ENCODE assay signal across 8 mouse cellular contexts in genomic region chr1:56089254-56089834, GRCm38 (mm10).
A peak's percentile ranks its signal among the peaks of the same experiment; 100 is the strongest.
DNase-seq lines count a peak whose midpoint lies in the region; ATAC-seq lines count a peak whose summit lies in the region.

No protein-coding gene starts in this region.

- WGBS in hindbrain, embryonic 14.5 days = 71% methylated on average over 4 of the region's 4 CpGs
- 68% methylated on average over 4 of the region's 4 CpGs for WGBS in hindbrain, embryonic 16.5 days
- WGBS in heart, embryonic 15.5 days = 40% methylated on average over 4 of the region's 4 CpGs

- DNase-seq in hindbrain, embryonic 14.5 days (ENCODE audit: low spot score) = peak; percentile 32
- peak; percentile 94 for DNase-seq in brain, adult 2 months (ENCODE audit: low read depth, low spot score)
- peak; percentile 89 for DNase-seq in layer of hippocampus, adult 9-11 months
- peak; percentile 45 for DNase-seq in lung, postnatal 25 days (ENCODE audit: low spot score)
- DNase-seq in neural tube, embryonic 10.5 days (ENCODE audit: extremely low spot score, low spot score) = no peak
- DNase-seq in cerebellum, postnatal 36 days = no peak

- no peak overlapping the region for H3K4me2 ChIP-seq in hindbrain, embryonic 14.5 days (replicated peaks)
- H3K4me2 ChIP-seq in hindbrain, embryonic 16.5 days (ENCODE audit: low read length) = no peak overlapping the region
- H3K4me2 ChIP-seq in heart, embryonic 15.5 days = no peak overlapping the region

- H3K4me3 ChIP-seq in hindbrain, embryonic 14.5 days (replicated peaks; ENCODE audit: low read length) = no peak overlapping the region
- H3K4me3 ChIP-seq in hindbrain, embryonic 16.5 days (ENCODE audit: low read length) = no peak overlapping the region
- no peak overlapping the region for H3K4me3 ChIP-seq in heart, embryonic 15.5 days

- no peaks in the 10 kb centered on the region for H3K9me3 ChIP-seq in hindbrain, embryonic 14.5 days (ENCODE audit: control insufficient read depth, low read length)
- H3K9me3 ChIP-seq in hindbrain, embryonic 16.5 days (ENCODE audit: control insufficient read depth, low read length) = no peaks in the 10 kb centered on the region
- no peaks in the 10 kb centered on the region for H3K9me3 ChIP-seq in heart, embryonic 15.5 days (replicated peaks)

- H3K4me1 ChIP-seq in hindbrain, embryonic 14.5 days (replicated peaks; ENCODE audit: control insufficient read depth, insufficient read depth, low read length) = no peaks in the 10 kb centered on the region
- no peaks in the 10 kb centered on the region for H3K4me1 ChIP-seq in hindbrain, embryonic 16.5 days (ENCODE audit: control insufficient read depth, insufficient read depth, low read depth, low read length)
- peaks cover 4% of the 10 kb centered on the region for H3K4me1 ChIP-seq in heart, embryonic 15.5 days (replicated peaks)

- ATAC-seq in hindbrain, embryonic 14.5 days (ENCODE audit: low FRiP score) = 0 out of 2 replicates have a peak, but pooled peaks have one; percentile 17
- no peak for ATAC-seq in hindbrain, embryonic 16.5 days
- peak; percentile 67; the same call in 1 of the 2 replicates for ATAC-seq in heart, embryonic 15.5 days (replicated peaks; ENCODE audit: insufficient number of reproducible peaks, insufficient read depth, low FRiP score, low read depth)

- H3K27ac ChIP-seq in hindbrain, embryonic 14.5 days = no peak overlapping the region
- H3K27ac ChIP-seq in hindbrain, embryonic 16.5 days (ENCODE audit: low read depth, low read length) = no peak overlapping the region
- no peak overlapping the region for H3K27ac ChIP-seq in heart, embryonic 15.5 days

- H3K36me3 ChIP-seq in hindbrain, embryonic 14.5 days (replicated peaks; ENCODE audit: control insufficient read depth, insufficient read depth) = no peaks in the 10 kb centered on the region
- H3K36me3 ChIP-seq in hindbrain, embryonic 16.5 days (ENCODE audit: control insufficient read depth, insufficient read depth, low read length) = no peaks in the 10 kb centered on the region
- H3K36me3 ChIP-seq in heart, embryonic 15.5 days = no peaks in the 10 kb centered on the region

- no peaks in the 10 kb centered on the region for H3K27me3 ChIP-seq in hindbrain, embryonic 14.5 days (ENCODE audit: control insufficient read depth, insufficient read depth, low read length)
- H3K27me3 ChIP-seq in hindbrain, embryonic 16.5 days (replicated peaks; ENCODE audit: control insufficient read depth, insufficient read depth, low read length) = no peaks in the 10 kb centered on the region
- H3K27me3 ChIP-seq in heart, embryonic 15.5 days = no peaks in the 10 kb centered on the region

- no peak overlapping the region for H3K9ac ChIP-seq in hindbrain, embryonic 14.5 days
- H3K9ac ChIP-seq in hindbrain, embryonic 16.5 days (ENCODE audit: low read depth, low read length) = no peak overlapping the region
- no peak overlapping the region for H3K9ac ChIP-seq in heart, embryonic 15.5 days

Comparison
In these comparisons a context has a peak if more than half of its experiments do, and no peak if none do; other contexts are left out.
1. DNase-seq: peak in hindbrain, embryonic 14.5 days (single experiment), brain, adult 2 months (single experiment), layer of hippocampus, adult 9-11 months (single experiment) and lung, postnatal 25 days (single experiment); none in neural tube, embryonic 10.5 days (single experiment) and cerebellum, postnatal 36 days (0 of 2).